Comparison of ENCODE assay signal across 24 mouse cellular contexts in genomic region chr16:37645211-37645610, GRCm38 (mm10).
"Had no signal": no experiment of that assay in that cellular context is flagged by ENCODE, and none has a peak within 500 bp of the region (broad histone marks: within the 10 kb centered on the region; RNA-seq: fewer than 3 reads in every experiment).

No protein-coding gene starts in this region.

- H3K9ac ChIP-seq: heart, embryonic 13.5 days; heart, embryonic 15.5 days; hindbrain, embryonic 12.5 days; hindbrain, embryonic 14.5 days; intestine, embryonic 15.5 days; kidney, embryonic 15.5 days; limb, embryonic 13.5 days; limb, embryonic 15.5 days had no signal

- H3K4me3 ChIP-seq: gastrocnemius, adult 2 months; heart, embryonic 13.5 days; heart, embryonic 15.5 days; hindbrain, embryonic 10.5 days; hindbrain, embryonic 12.5 days; intestine, embryonic 15.5 days; kidney, embryonic 15.5 days; limb, embryonic 13.5 days; limb, embryonic 15.5 days had no signal

- H3K27ac ChIP-seq: gastrocnemius, adult 2 months; heart, embryonic 13.5 days; heart, embryonic 15.5 days; hindbrain, embryonic 10.5 days; hindbrain, embryonic 12.5 days; hindbrain, embryonic 14.5 days; intestine, embryonic 15.5 days; kidney, embryonic 15.5 days; kidney, postnatal 0 days; limb, embryonic 13.5 days; limb, embryonic 15.5 days had no signal

- H3K4me1 ChIP-seq: heart, embryonic 13.5 days; heart, embryonic 15.5 days; hindbrain, embryonic 10.5 days; hindbrain, embryonic 12.5 days; intestine, embryonic 15.5 days; kidney, embryonic 15.5 days; limb, embryonic 13.5 days; limb, embryonic 15.5 days had no signal

- H3K27me3 ChIP-seq: heart, embryonic 13.5 days; heart, embryonic 15.5 days; hindbrain, embryonic 12.5 days; intestine, embryonic 15.5 days; kidney, embryonic 15.5 days; limb, embryonic 13.5 days; limb, embryonic 15.5 days had no signal

- H3K9me3 ChIP-seq: heart, embryonic 13.5 days; heart, embryonic 15.5 days; hindbrain, embryonic 10.5 days; hindbrain, embryonic 12.5 days; intestine, embryonic 15.5 days; kidney, embryonic 15.5 days; limb, embryonic 13.5 days; limb, embryonic 15.5 days had no signal

- DNase-seq: gastrocnemius, adult 2 months; gastrocnemius, postnatal 10 days; gastrocnemius, postnatal 25 days; heart, postnatal 4 days; kidney, postnatal 14 days; kidney, postnatal 36 days; layer of hippocampus, adult 9-11 months; layer of hippocampus, postnatal 36 days; left cerebral cortex, postnatal 4 days had no signal

- H3K4me2 ChIP-seq: heart, embryonic 11.5 days; heart, embryonic 13.5 days; heart, embryonic 15.5 days; hindbrain, embryonic 12.5 days; hindbrain, embryonic 14.5 days; intestine, embryonic 15.5 days; kidney, embryonic 15.5 days; limb, embryonic 13.5 days; limb, embryonic 15.5 days had no signal

- ATAC-seq: forebrain, embryonic 16.5 days; hindbrain, embryonic 16.5 days; inflammation-experienced regulatory T-cells, adult 6 months; intestine, embryonic 15.5 days; intestine, postnatal 0 days had no signal
